Mouse (Mus musculus): ENCODE measurements around the gene Olfr310. TPM values are rescaled to one million over a fixed set of nuclear protein-coding genes. Genes with fewer than 3 reads are reported as not detected.

The Olfr310 gene
- not detected for total RNA-seq (2021)
- long read RNA-seq, experiment 1: 0 reads
- long read RNA-seq, experiment 2: 0 reads

DNA sequence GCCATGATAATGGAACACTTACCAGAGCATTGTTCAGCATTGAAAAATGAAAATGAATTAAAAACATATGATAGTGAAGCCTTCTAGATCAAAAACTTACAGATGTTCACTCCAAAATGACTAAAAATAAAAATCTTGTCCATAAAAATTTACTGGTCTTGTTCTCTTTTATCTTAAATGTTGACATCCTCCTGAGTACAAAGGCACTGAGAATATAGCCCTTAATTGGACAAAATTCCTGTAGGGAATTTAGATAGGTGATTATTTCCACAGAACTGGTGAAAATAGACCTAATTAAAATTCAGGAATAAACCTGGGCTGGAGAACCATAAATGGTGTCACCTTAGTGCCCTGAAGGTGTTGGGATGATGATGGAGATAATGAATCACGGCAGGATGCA lies at the start of gene Olfr310:
Gene Olfr310 (minus strand): TSS at position 101 of the 400 bp plus-strand sequence.
- DNase-seq: no peak

GRCm38 (mm10) chr7:86325530-86325929 lies 48.6 kb upstream of the Olfr310 start, which contains the start of gene Olfr308:
TSS of gene Olfr308 (minus strand) at chr7:86325630.
- DNase-seq: no peak

DNA sequence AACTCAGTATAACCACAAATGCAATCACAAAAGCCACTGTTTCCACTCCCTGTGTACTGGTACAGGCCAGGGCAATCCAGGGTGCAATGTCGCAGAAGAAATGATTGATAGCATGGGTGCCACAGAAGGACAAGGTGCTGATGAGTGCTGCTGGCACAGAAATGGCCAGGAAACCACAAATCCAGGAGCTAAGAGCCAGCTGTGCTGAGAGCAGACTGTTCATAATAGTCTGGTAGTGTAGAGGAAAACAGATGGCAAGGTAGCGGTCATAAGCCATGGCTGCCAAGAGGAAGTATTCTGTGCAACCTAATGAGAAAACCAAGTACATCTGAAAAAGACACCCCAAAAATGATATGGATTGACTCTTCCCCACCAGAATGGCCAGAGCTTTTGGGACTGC lies 44.4 kb upstream of the Olfr310 start:
- no peak for DNase-seq

- DNase-seq: no peak
These were observed 36.6 kb upstream of the Olfr310 start, which contains the start of gene Olfr309 for GRCm38 (mm10) chr7:86313608-86314007. TSS of gene Olfr309 (minus strand) at chr7:86313708.

DNA sequence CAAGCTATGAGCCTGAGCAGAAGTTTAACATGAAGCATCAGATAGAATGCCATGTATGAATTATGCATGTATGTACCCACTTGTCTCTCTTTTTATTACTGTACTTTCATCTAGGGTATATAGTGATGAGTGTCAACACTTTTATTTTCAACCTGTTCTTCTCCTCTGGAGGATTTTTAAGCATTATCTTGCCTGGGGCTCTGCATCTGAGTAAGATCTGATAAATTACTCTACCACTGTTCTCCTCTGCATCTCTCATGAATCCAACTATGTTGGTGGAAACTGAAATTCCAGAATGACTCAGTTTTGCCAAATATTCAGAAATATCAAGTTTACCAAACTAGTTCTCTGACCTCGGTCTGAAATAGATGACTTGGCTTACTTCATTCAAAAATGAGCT lies 30.8 kb downstream of the Olfr310 start, which contains the start of gene Vmn2r76:
Gene Vmn2r76 (minus strand): TSS at position 101 of the 400 bp plus-strand sequence.
- DNase-seq: no peak

Small RNA genes within 50 kb of the gene (microRNA-seq; reads per million reads assigned to microRNA genes)
- 0 reads per million in 2 experiments for gene Gm23192

Other genes with a start within 250 kb of the Olfr310 start
- not detected for gene Vmn2r75, start 105.4 kb downstream of the Olfr310 start, total RNA-seq (2021)
- not detected for gene Vmn2r76, start 30.9 kb downstream of the Olfr310 start, total RNA-seq (2021)
- gene Olfr309, start 36.5 kb upstream of the Olfr310 start, total RNA-seq (2021): not detected
- not detected for gene Olfr308, start 48.5 kb upstream of the Olfr310 start, total RNA-seq (2021)
- gene Olfr307, start 60.4 kb upstream of the Olfr310 start, total RNA-seq (2021): not detected
- gene Olfr305, start 89.8 kb upstream of the Olfr310 start, total RNA-seq (2021): not detected
- not detected for gene Olfr304, start 109.5 kb upstream of the Olfr310 start, total RNA-seq (2021)
- not detected for gene Olfr303, start 120.6 kb upstream of the Olfr310 start, total RNA-seq (2021)
- gene Olfr301, start 126.7 kb upstream of the Olfr310 start, total RNA-seq (2021): not detected
- not detected for gene Olfr299, start 182.7 kb upstream of the Olfr310 start, total RNA-seq (2021)
- gene Olfr298, start 215.3 kb upstream of the Olfr310 start, total RNA-seq (2021): not detected
- not detected for gene Olfr297, start 242.8 kb upstream of the Olfr310 start, total RNA-seq (2021)